Mouse (Mus musculus): Measurements from ENCODE around the gene Dync2h1.

DNA sequence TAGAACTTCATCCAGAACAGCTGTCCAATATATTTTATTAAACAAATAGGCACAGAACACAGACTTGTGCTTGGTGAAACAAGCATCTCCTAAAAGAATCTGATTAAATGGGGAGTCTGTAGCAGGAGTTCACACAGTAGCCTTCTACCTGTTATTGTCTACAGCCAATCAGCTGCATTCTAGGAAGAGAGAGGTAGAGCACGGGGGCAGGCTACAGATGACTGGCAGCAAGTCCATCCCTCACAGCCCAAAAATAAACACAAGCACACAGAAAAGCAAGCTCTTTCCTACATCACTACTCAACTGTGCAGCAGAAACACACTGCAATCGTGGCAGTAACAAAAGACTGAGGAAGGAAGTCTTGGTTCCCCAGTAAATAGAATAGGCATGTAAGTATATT lies 189.4 kb downstream of the Dync2h1 start:
- TF ChIP-seq CTCF (IDR thresholded peaks at IDR 0.05; ENCODE audit: borderline replicate concordance, insufficient read depth, low read depth, low read length) (no peak), POLR2A (IDR thresholded peaks at IDR 0.05; ENCODE audit: borderline replicate concordance, insufficient read depth, low read length) (no peak)
